Mouse (Mus musculus) lung, postnatal 0 days (tissue): ENCODE data around the gene Plekha5. TPM values are rescaled to one million over a fixed set of nuclear protein-coding genes. Genes with fewer than 3 reads are reported as not detected.
"Not testable (repeated sequence)": the region's sequence is repeated elsewhere in the genome, so short reads cannot be mapped to it uniquely, and the experiment has no call there.

Experiments
- ATAC-seq: fragments of 200-750 bp; cut with Nextera tagmentation; 2 replicates; pipeline ENCODE4 v1.8.0; 2017; ENCODE audit warnings: moderate library complexity
- DNase-seq: peaks from one replicate; pipeline ENCODE4 v3.0.0-alpha.2; 2016; ENCODE audit warnings: low spot score
- H3K27ac ChIP-seq: fragments of 300-500 bp; sonication (generic); 2 replicates; pipeline ENCODE4 v1.5.1; 2014; ENCODE audit warnings: antibody characterized with exemption, mild to moderate bottlenecking, low read length, mixed read lengths
- H3K27me3 ChIP-seq: fragments of 300-500 bp; sonication (generic); replicated peaks from 2 replicates; pipeline ENCODE4 v1.6.1; 2014; ENCODE audit warnings: low read length, mixed read lengths; ENCODE audit not compliant: insufficient read depth
- H3K36me3 ChIP-seq: fragments of 300-500 bp; sonication (generic); 2 replicates; pipeline ENCODE4 v1.6.1; 2014; ENCODE audit warnings: low read length, mixed read lengths; ENCODE audit not compliant: insufficient read depth
- H3K4me1 ChIP-seq: fragments of 300-500 bp; sonication (generic); 2 replicates; pipeline ENCODE4 v1.6.1; 2014; ENCODE audit warnings: antibody characterized with exemption, low read depth, low read length, mixed read lengths; ENCODE audit not compliant: insufficient read depth
- H3K4me2 ChIP-seq: fragments of 300-500 bp; sonication (generic); replicated peaks from 2 replicates; pipeline ENCODE4 v1.6.1; 2014; ENCODE audit warnings: low read depth, mild to moderate bottlenecking, low read length, moderate library complexity, mixed read lengths
- H3K4me3 ChIP-seq: fragments of 300-500 bp; sonication (generic); 2 replicates; pipeline ENCODE4 v1.5.1; 2014; ENCODE audit warnings: low read depth, low read length
- H3K9ac ChIP-seq: fragments of 300-500 bp; sonication (generic); replicated peaks from 2 replicates; pipeline ENCODE4 v1.6.1; 2014; ENCODE audit warnings: low read depth, mild to moderate bottlenecking
- H3K9me3 ChIP-seq: fragments of 300-500 bp; sonication (generic); 2 replicates; pipeline ENCODE4 v1.6.1; 2016; ENCODE audit warnings: low read length, mixed read lengths
- CTCF ChIP-seq: IDR thresholded peaks from 2 replicates; pipeline ENCODE4 v1.5.1; 2016; ENCODE audit warnings: antibody characterized with exemption, mild to moderate bottlenecking
- EP300 ChIP-seq: IDR thresholded peaks from 2 replicates; pipeline ENCODE4 v1.6.1; 2016; ENCODE audit warnings: antibody characterized with exemption, mild to moderate bottlenecking, control low read depth
- WGBS: fragments of 180-500 bp; shearing (Covaris S2); extraction: QIAGEN DNeasy Blood & Tissue Kit; methylation state at CpG from one replicate; pipeline ENCODE4 v1.1.7; 2014; 5-methylcytosine and 5-hydroxymethylcytosine counted together
- polyA plus RNA-seq: library from polyadenylated mRNA; unstranded; fragments of >200 nt; fragmentation: Nextera tagmentation; extraction: Ambion mirVana; gene quantifications from 2 replicates; pipeline ENCODE4 v1.2.1, GENCODE M21; 2015

Plekha5 gene
- polyA plus RNA-seq, 1 experiment from 2014 or later, result 22.1 TPM

DNA sequence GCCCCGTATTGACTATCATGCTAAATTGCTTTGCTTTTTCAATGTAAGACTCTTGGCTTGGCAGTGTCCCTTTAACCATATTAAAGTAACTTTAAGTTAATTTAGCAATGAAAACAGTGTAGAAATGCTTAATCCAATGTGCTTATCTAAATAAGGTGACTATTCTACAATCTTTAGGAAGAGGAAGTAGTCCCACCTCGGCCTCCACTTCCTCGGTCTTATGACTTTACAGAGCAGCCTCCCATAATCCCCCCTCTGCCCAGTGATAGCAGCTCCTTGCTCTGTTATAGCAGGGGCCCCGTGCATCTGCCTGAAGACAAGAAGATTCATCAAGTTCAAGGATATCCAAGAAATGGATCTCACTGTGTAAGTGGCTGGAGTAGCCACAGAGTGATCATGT is 156.3 kb downstream of the Plekha5 start:
- ATAC-seq, result no peak

DNA sequence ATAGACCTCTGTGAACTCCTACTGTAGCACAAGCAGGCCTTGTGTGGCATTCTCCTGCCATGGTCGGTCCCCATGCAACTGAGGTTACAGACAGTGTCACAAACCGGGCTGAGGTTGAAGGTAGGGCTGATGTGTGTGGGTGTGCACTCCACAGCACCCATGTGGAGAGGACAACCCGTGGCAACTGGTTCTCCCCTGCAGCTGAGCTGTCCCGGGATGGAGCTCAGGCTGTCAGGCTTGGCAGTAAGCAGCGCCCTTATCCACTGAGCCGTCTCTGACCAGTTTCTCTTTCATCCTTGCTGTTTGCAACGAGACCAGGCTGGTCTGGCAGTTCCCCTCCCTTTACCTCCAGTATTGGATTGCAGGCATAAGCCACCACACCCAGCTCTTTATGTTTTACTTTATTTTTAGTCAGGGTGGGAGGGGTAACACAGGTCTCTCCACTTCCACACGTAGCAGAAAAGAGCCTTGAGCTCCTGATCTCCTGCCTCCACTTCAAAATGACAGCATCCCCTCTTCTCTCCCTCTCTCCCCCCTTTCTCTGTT is 162.9 kb downstream of the Plekha5 start:
- H3K9ac ChIP-seq, result no peak overlapping the region
- H3K27me3 ChIP-seq, result no peaks in the 10 kb centered on the region
- DNase-seq (no peak), ATAC-seq (no peak)
- peaks cover 24% of the 10 kb centered on the region for H3K36me3 ChIP-seq
- H3K4me1 ChIP-seq, result no peaks in the 10 kb centered on the region
- no peaks in the 10 kb centered on the region for H3K9me3 ChIP-seq
- no peak overlapping the region for H3K27ac ChIP-seq
- 75% methylated on average over 8 of the region's 8 CpGs for WGBS
- H3K4me2 ChIP-seq, result no peak overlapping the region
- H3K4me3 ChIP-seq, result no peak overlapping the region
- TF ChIP-seq EP300 (no peak), CTCF (no peak)

More for the DNA sequence above, 156.3 kb downstream of the Plekha5 start:
- Histone ChIP-seq H3K27ac (no peak overlapping the region), H3K27me3 (no peaks in the 10 kb centered on the region), H3K9me3 (no peaks in the 10 kb centered on the region), H3K4me2 (no peak overlapping the region), H3K36me3 (no peaks in the 10 kb centered on the region), H3K9ac (no peak overlapping the region), H3K4me1 (no peaks in the 10 kb centered on the region), H3K4me3 (no peak overlapping the region)
- WGBS, result 80% methylated on average over 4 of the region's 4 CpGs
- DNase-seq, result no peak
- TF ChIP-seq CTCF (no peak), EP300 (no peak)

DNA sequence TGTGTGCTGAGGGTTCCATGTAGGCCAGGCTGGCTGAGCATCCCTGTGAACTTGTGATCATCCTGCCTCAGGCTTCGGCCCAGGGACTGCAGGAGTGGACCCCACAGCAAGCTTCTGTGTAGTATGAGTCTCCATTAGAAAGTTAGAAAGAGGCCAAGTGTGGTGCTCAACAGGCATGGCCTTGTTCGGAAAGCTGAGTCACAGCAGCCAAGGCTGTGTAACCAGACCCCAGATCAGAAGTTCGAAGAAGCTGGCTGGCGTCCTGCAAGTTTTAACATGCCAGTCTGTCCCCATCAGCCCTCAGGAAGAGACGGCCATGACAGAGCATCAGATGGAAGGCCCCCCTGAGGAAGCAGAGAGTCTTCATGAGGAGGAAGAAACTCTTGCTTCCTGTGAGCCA is 167.5 kb downstream of the Plekha5 start:
- H3K27me3 ChIP-seq, result no peaks in the 10 kb centered on the region
- no peak overlapping the region for H3K4me3 ChIP-seq
- H3K9ac ChIP-seq, result no peak overlapping the region
- H3K36me3 ChIP-seq, result peaks cover 33% of the 10 kb centered on the region
- no peak for TF ChIP-seq CTCF
- TF ChIP-seq EP300, result no peak
- H3K27ac ChIP-seq, result no peak overlapping the region
- no peaks in the 10 kb centered on the region for H3K9me3 ChIP-seq
- no peak for DNase-seq
- H3K4me1 ChIP-seq, result peaks cover 4% of the 10 kb centered on the region; the same call in 1 of the 2 replicates
- no peak overlapping the region for H3K4me2 ChIP-seq
- WGBS, result 89% methylated on average over 5 of the region's 5 CpGs
- no peak for ATAC-seq

DNA sequence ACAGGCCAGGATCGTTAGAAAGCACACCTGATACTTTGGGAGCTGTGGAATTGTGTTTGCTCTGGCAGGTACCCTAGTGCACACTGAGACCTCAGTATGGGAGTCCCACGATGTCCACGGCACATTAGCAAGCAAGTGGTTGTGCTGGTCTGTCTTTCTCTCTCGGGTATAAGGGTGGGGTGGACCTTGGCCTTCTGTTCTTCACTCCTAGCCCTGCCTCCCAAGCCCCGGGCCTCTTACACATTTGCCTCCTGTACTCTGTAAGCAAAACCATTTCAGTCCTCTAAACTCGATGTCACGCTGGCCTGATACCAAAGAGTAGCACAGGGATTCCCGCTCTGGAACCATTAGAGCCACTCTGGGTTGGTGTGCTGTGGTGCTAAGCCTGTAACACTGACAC is 168.9 kb downstream of the Plekha5 start:
- 79% methylated on average over 8 of the region's 8 CpGs for WGBS
- Histone ChIP-seq H3K4me1 (peaks cover 4% of the 10 kb centered on the region; the same call in 1 of the 2 replicates), H3K36me3 (peaks cover 27% of the 10 kb centered on the region), H3K4me3 (no peak overlapping the region), H3K4me2 (no peak overlapping the region), H3K9me3 (no peaks in the 10 kb centered on the region), H3K9ac (no peak overlapping the region), H3K27me3 (no peaks in the 10 kb centered on the region), H3K27ac (no peak overlapping the region)
- no peak for TF ChIP-seq EP300
- TF ChIP-seq CTCF, result no peak
- ATAC-seq (no peak), DNase-seq (no peak)

DNA sequence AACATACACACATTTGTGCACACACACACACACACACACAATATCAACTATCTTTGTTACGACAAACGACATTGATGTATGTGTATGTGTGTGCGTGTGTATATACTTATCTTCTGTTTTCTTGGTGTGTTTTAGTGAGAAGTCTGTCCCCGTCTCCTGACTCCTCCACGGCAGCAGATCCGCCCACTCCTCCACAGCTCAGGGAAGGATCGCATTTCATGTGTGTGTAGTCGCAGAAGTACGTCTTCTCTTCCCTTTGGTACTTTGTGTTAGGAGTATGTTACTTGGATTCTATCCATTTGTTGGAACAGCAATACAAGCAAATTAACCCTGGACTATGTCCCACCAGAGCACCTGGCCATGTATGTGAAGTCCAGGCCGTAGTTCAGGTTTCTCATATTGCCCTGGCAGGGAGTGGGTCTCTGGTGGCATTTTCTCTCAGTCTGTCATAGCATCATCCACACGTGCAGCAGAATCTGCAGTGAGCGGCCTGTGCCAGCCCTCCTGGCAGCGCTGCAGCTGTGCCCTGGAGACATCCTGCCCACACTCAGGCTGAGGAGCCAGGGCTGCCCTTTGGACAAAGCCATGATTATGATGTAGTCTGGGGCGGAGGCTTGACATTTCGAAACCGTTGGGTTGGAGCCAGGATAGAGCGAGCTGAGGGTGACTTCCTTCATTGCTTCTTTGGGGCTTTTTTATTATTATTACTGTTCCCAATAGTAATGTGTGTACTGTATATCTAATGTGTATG is 169.7 kb downstream of the Plekha5 start:
- peak; percentile 84 for ATAC-seq
- DNase-seq, result peak; percentile 68
- 46% methylated on average over 17 of the region's 17 CpGs for WGBS
- no peak overlapping the region for H3K27ac ChIP-seq
- H3K4me2 ChIP-seq, result no peak overlapping the region
- no peak overlapping the region for H3K9ac ChIP-seq
- H3K36me3 ChIP-seq, result peaks cover 18% of the 10 kb centered on the region
- no peaks in the 10 kb centered on the region for H3K27me3 ChIP-seq
- no peak overlapping the region for H3K4me3 ChIP-seq
- H3K4me1 ChIP-seq, result peaks cover 4% of the 10 kb centered on the region; the same call in 1 of the 2 replicates
- TF ChIP-seq EP300 (no peak), CTCF (no peak)
- no peaks in the 10 kb centered on the region for H3K9me3 ChIP-seq

DNA sequence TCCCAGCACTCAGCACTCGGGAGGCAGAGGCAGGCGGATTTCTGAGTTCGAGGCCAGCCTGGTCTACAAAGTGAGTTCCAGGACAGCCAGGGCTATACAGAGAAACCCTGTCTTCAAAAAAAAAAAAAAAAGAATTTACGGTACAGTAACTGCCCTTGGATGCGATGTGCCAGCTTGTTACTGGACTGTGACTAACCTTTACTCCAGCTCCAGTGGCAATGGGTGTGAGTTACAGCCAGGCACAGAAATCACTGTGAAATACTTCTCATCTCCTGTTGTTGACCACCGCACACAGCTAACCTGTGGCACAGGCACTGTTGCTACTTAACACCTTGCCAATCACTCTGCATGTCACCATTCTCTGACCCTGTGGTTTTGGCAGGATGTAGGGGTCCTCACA is 171.7 kb downstream of the Plekha5 start:
- WGBS, result 92% methylated on average over 6 of the region's 6 CpGs
- H3K9ac ChIP-seq, H3K27ac ChIP-seq, H3K9me3 ChIP-seq, H3K4me2 ChIP-seq, H3K27me3 ChIP-seq, H3K4me3 ChIP-seq, DNase-seq, H3K4me1 ChIP-seq, ATAC-seq: not testable (repeated sequence)
- H3K36me3 ChIP-seq, result peaks cover 14% of the 10 kb centered on the region; the same call in 1 of the 2 replicates
